Mouse (Mus musculus): ENCODE data around the gene Col6a1.

Gene Col6a1

GRCm38 (mm10) chr10:76731621-76732239, 5.8 kb upstream of the Col6a1 start:
- Histone ChIP-seq H3K27me3 (ENCODE audit: control insufficient read depth, insufficient read depth, low read length, poor library complexity, severe bottlenecking) (no peaks in the 10 kb centered on the region), H3K36me3 (ENCODE audit: control insufficient read depth, insufficient read depth, low read length, poor library complexity, severe bottlenecking) (no peaks in the 10 kb centered on the region)
- no peak for DNase-seq (ENCODE audit: low read depth, low spot score)

- Histone ChIP-seq H3K36me3 (ENCODE audit: control insufficient read depth, insufficient read depth, low read length, poor library complexity, severe bottlenecking) (no peaks in the 10 kb centered on the region), H3K27me3 (ENCODE audit: control insufficient read depth, insufficient read depth, low read length, poor library complexity, severe bottlenecking) (no peaks in the 10 kb centered on the region)
- DNase-seq (ENCODE audit: low read depth, low spot score): no peak
These were observed 4.0 kb upstream of the Col6a1 start for GRCm38 (mm10) chr10:76729631-76730620.

- DNase-seq (ENCODE audit: low read depth, low spot score): peak; percentile 8
- Histone ChIP-seq H3K36me3 (ENCODE audit: control insufficient read depth, insufficient read depth, low read length, poor library complexity, severe bottlenecking) (no peaks in the 10 kb centered on the region), H3K27me3 (ENCODE audit: control insufficient read depth, insufficient read depth, low read length, poor library complexity, severe bottlenecking) (no peaks in the 10 kb centered on the region)
These were observed 2.4 kb upstream of the Col6a1 start for GRCm38 (mm10) chr10:76728369-76728768.

GRCm38 (mm10) chr10:76727301-76727700, 1.3 kb upstream of the Col6a1 start:
- no peak for DNase-seq (ENCODE audit: low read depth, low spot score)
- Histone ChIP-seq H3K36me3 (ENCODE audit: control insufficient read depth, insufficient read depth, low read length, poor library complexity, severe bottlenecking) (no peaks in the 10 kb centered on the region), H3K27me3 (ENCODE audit: control insufficient read depth, insufficient read depth, low read length, poor library complexity, severe bottlenecking) (no peaks in the 10 kb centered on the region)

GRCm38 (mm10) chr10:76726866-76727265, 898 bp upstream of the Col6a1 start:
- no peaks in the 10 kb centered on the region for H3K36me3 ChIP-seq (ENCODE audit: control insufficient read depth, insufficient read depth, low read length, poor library complexity, severe bottlenecking)

GRCm38 (mm10) chr10:76725097-76725496, 871 bp downstream of the Col6a1 start:
- DNase-seq (ENCODE audit: low read depth, low spot score): no peak
- H3K27me3 ChIP-seq (ENCODE audit: control insufficient read depth, insufficient read depth, low read length, poor library complexity, severe bottlenecking): no peaks in the 10 kb centered on the region
- no peaks in the 10 kb centered on the region for H3K36me3 ChIP-seq (ENCODE audit: control insufficient read depth, insufficient read depth, low read length, poor library complexity, severe bottlenecking)

More at GRCm38 (mm10) chr10:76726866-76727265, 898 bp upstream of the Col6a1 start:
- no peaks in the 10 kb centered on the region for H3K27me3 ChIP-seq (ENCODE audit: control insufficient read depth, insufficient read depth, low read length, poor library complexity, severe bottlenecking)
- DNase-seq (ENCODE audit: low read depth, low spot score): no peak

GRCm38 (mm10) chr10:76724231-76724736, 1.7 kb downstream of the Col6a1 start:
- no peak for DNase-seq (ENCODE audit: low read depth, low spot score)
- Histone ChIP-seq H3K36me3 (ENCODE audit: control insufficient read depth, insufficient read depth, low read length, poor library complexity, severe bottlenecking) (no peaks in the 10 kb centered on the region), H3K27me3 (ENCODE audit: control insufficient read depth, insufficient read depth, low read length, poor library complexity, severe bottlenecking) (no peaks in the 10 kb centered on the region)

- Histone ChIP-seq H3K27me3 (ENCODE audit: control insufficient read depth, insufficient read depth, low read length, poor library complexity, severe bottlenecking) (no peaks in the 10 kb centered on the region), H3K36me3 (ENCODE audit: control insufficient read depth, insufficient read depth, low read length, poor library complexity, severe bottlenecking) (no peaks in the 10 kb centered on the region)
- DNase-seq (ENCODE audit: low read depth, low spot score): no peak
These were observed 3.1 kb downstream of the Col6a1 start for GRCm38 (mm10) chr10:76722751-76723450.

- DNase-seq (ENCODE audit: low read depth, low spot score): no peak
- Histone ChIP-seq H3K27me3 (ENCODE audit: control insufficient read depth, insufficient read depth, low read length, poor library complexity, severe bottlenecking) (no peaks in the 10 kb centered on the region), H3K36me3 (ENCODE audit: control insufficient read depth, insufficient read depth, low read length, poor library complexity, severe bottlenecking) (no peaks in the 10 kb centered on the region)
These were observed 4.2 kb downstream of the Col6a1 start for GRCm38 (mm10) chr10:76721746-76722145.

GRCm38 (mm10) chr10:76721216-76721615, 4.8 kb downstream of the Col6a1 start:
- no peaks in the 10 kb centered on the region for H3K27me3 ChIP-seq (ENCODE audit: control insufficient read depth, insufficient read depth, low read length, poor library complexity, severe bottlenecking)
- DNase-seq (ENCODE audit: low read depth, low spot score): no peak

GRCm38 (mm10) chr10:76717631-76718030, 8.3 kb downstream of the Col6a1 start:
- H3K27me3 ChIP-seq (ENCODE audit: control insufficient read depth, insufficient read depth, low read length, poor library complexity, severe bottlenecking): no peaks in the 10 kb centered on the region
- no peaks in the 10 kb centered on the region for H3K36me3 ChIP-seq (ENCODE audit: control insufficient read depth, insufficient read depth, low read length, poor library complexity, severe bottlenecking)
- DNase-seq (ENCODE audit: low read depth, low spot score): no peak

More at GRCm38 (mm10) chr10:76721216-76721615, 4.8 kb downstream of the Col6a1 start:
- no peaks in the 10 kb centered on the region for H3K36me3 ChIP-seq (ENCODE audit: control insufficient read depth, insufficient read depth, low read length, poor library complexity, severe bottlenecking)

GRCm38 (mm10) chr10:76717026-76717425, 8.9 kb downstream of the Col6a1 start:
- no peak for DNase-seq (ENCODE audit: low read depth, low spot score)
- Histone ChIP-seq H3K36me3 (ENCODE audit: control insufficient read depth, insufficient read depth, low read length, poor library complexity, severe bottlenecking) (no peaks in the 10 kb centered on the region), H3K27me3 (ENCODE audit: control insufficient read depth, insufficient read depth, low read length, poor library complexity, severe bottlenecking) (no peaks in the 10 kb centered on the region)

- H3K27me3 ChIP-seq (ENCODE audit: control insufficient read depth, insufficient read depth, low read length, poor library complexity, severe bottlenecking): no peaks in the 10 kb centered on the region
- H3K36me3 ChIP-seq (ENCODE audit: control insufficient read depth, insufficient read depth, low read length, poor library complexity, severe bottlenecking): no peaks in the 10 kb centered on the region
- no peak for DNase-seq (ENCODE audit: low read depth, low spot score)
These were observed 11.7 kb downstream of the Col6a1 start for GRCm38 (mm10) chr10:76714303-76714702.

GRCm38 (mm10) chr10:76712500-76712899, 13.5 kb downstream of the Col6a1 start:
- no peak for DNase-seq (ENCODE audit: low read depth, low spot score)
- H3K27me3 ChIP-seq (ENCODE audit: control insufficient read depth, insufficient read depth, low read length, poor library complexity, severe bottlenecking): no peaks in the 10 kb centered on the region
- no peaks in the 10 kb centered on the region for H3K36me3 ChIP-seq (ENCODE audit: control insufficient read depth, insufficient read depth, low read length, poor library complexity, severe bottlenecking)
